Mouse (Mus musculus) urinary bladder, postnatal 10 days (tissue): ENCODE results near the gene Baz1a.
"Not testable (repeated sequence)": the region's sequence is repeated elsewhere in the genome, so short reads cannot be mapped to it uniquely, and the experiment has no call there.

ENCODE experiments used
- DNase-seq: peaks from one replicate; pipeline ENCODE4 v3.0.0; 2022; ENCODE audit warnings: low spot score

The Baz1a gene

DNA sequence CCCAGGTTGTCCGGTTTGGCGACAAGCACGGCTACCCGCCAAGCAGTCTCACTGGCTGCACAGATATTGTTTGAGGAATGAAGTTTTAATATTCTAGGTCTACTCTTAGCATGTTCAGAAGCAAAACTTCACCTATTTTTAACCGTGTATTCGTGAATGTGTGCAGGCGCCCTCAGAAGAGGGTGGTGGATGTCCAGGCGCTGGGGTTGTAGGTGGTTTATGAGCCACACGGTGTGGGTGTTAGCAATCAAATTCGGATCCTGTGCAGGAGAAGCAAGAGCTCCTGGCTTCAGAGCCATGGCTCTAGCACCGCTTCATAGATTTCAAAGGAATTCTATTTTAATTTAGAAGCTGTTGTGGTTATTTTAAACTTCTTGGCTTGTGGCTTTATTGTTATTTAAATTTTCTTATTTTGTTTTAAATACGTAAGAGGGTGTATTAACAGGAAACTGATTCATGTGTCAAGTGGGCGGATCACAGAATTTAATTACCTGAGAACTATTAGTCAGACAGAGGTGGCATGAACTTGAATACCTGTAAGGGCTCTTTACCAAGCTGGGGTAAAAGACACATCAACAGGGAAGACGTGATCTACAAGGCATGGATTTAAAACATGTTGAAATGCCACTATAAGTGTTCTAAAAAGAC lies 6.7 kb downstream of the Baz1a start:
- no peak for DNase-seq

GRCm38 (mm10) chr12:55006071-55006470 lies 8.1 kb downstream of the Baz1a start:
- no peak for DNase-seq

- DNase-seq, result no peak
These were observed 9.8 kb downstream of the Baz1a start for GRCm38 (mm10) chr12:55004396-55004795.

DNA sequence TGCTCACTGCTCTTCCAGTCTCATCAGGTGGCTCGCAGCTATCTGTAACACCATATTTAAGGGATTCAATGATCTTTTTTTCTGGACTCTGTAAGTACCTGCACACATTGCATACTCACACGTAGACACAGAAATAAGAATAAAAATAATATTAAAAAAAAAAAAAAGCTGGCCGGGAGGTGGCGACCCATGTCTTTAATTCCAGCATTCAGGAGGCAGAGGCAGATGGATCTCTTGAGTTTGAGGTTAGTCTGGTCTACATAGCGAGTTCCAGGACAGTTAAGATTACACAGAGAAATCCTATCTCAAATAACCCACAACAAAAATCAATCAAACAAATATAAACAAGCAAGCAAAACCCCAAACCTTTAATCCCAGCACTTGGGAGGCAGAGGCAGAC lies 10.3 kb downstream of the Baz1a start:
- DNase-seq, result no peak

DNA sequence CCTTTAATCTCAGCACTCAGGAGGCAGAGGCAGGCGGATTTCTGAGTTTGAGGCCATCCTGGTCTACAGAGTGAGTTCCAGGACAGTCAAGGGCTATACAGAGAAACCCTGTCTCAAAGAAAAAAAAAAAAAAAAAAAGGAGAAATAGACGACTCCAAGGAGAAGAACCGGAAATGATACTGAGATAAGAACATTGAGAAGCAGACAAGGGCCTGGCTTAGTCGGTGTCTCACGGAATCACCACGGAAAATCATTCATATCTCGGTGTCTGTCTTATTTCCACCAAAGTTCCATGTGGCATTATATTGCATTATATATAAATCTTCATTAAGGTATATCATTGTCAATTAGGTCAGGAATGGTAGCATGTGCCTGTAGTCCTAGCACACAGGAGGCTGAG lies 11.6 kb downstream of the Baz1a start:
- DNase-seq, result not testable (repeated sequence)

DNA sequence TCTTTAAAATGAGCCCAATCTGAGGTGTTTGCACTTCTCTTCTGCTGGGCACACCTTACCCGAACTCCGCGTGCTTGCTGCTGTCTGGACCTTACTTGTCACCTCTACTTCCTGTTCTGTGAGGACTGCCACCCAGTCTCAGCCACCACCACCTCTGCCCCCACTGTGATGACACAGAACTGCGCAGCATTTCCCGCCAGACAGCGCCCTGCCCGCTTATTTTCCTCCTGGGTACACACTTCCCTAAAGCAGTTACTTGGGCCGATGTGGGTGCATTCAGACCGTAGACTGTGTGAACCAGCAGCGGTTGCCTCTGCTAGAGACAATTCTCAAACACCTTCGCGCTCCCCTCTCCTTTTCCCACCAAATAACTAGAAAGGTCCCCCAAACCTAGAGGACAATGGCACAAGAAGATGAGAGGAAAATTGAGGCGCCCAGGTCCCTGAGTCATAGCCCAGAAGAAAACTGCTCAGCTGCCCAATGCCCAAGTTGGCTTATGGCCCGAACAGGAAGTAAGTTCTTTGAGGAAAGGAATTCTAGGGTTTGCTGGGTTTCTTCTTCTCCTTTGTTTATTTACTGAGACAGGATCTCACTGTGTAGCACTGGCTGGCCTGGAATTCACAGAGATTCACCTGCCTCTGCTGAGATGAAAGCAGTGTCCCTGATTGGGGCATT lies 15.0 kb downstream of the Baz1a start:
- no peak for DNase-seq

GRCm38 (mm10) chr12:54998411-54998810 lies 15.7 kb downstream of the Baz1a start:
- no peak for DNase-seq

- DNase-seq, result no peak
These were observed 17.1 kb downstream of the Baz1a start for GRCm38 (mm10) chr12:54996979-54997474.

DNA sequence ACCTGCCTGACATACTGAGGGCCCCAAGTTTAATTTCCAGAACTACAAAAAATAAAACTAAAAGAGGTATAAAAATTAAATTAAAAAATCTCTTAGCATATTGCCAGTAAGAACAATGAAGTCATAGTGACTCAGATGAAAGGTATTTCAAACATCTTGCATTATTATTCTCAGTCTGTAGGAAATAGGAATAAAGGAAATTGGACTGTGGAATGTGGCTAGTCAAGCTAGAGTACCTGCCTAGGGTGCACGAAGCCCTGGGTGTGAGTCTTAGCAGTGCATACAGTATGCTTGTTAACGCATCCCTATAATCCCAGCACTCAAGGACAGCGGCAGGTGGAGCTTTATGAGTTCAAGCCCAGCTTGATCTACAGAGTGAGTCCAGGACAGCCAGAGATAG lies 18.2 kb downstream of the Baz1a start:
- DNase-seq, result no peak

DNA sequence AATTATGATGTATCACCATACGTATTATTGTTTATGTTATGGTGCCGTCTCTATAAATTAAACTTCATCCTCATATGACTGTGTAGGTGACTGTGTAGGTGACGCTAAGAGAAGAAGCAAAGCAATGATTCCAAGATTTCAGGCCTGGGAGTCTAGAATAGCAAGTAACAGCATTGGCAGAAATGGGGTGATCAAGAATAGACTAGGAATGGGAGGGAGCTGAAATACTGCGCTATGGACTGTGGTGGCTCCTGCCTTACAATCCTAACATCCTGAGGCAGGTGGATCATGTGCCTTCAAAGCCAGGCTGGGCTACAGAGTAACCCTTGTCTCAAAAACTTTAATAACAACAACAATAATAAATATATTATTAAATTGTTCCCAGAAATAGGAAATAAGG lies 19.7 kb downstream of the Baz1a start:
- DNase-seq, result no peak

DNA sequence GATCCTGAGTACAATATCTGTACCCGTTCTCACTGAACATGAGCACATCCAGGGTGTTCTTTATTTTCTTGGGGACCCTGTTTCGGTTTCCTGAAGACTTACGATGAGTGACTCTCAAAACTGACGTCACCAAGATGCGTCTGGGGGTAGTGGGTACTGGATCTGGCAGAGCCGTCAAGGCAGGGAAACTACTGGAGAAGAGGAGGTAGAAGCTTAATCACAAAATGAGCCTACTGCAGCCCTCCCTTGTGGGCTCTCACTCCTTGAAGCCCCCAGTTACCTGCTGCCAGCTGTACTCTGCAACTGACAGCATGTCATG lies 20.1 kb downstream of the Baz1a start:
- no peak for DNase-seq

DNA sequence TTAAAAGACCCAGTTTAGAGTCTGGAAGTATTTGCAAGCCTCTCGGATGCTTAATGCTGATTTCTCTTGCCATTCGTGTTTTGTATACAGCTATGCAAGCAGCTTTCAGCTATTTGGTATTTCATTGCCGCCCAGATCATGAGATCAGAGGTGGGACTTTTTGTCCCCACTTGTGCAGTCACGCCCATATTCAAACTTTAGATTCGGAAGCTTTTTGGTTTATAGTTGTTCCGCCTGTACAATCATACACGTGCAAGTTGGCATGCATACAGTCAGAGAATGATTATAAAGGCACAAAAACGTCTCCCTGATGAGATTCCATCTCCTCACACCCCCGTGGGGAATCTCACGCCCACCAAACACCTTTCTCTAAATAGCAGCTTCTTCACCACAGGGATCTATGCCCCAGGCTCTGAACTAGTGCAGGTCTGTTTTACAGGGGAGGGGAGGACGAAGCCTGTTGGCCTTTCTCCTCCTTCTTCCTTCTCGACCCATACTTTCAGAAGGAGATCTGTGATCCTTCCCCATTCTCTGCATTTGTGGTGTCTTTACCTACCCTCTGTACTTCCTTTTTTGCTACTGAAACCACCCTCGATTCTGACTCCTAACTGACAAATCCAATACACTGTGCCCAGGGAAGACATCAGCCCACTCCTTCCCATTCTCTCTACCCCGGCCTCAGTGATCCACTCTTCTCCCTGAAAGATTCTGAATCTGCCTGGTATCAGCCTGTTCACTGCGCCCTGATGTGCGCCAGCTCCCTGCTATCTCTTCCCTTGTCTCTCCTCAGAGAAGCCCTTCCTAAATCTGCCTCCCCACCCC lies 20.7 kb downstream of the Baz1a start:
- DNase-seq, result no peak

GRCm38 (mm10) chr12:54992814-54993213 lies 21.3 kb downstream of the Baz1a start:
- DNase-seq, result no peak

DNA sequence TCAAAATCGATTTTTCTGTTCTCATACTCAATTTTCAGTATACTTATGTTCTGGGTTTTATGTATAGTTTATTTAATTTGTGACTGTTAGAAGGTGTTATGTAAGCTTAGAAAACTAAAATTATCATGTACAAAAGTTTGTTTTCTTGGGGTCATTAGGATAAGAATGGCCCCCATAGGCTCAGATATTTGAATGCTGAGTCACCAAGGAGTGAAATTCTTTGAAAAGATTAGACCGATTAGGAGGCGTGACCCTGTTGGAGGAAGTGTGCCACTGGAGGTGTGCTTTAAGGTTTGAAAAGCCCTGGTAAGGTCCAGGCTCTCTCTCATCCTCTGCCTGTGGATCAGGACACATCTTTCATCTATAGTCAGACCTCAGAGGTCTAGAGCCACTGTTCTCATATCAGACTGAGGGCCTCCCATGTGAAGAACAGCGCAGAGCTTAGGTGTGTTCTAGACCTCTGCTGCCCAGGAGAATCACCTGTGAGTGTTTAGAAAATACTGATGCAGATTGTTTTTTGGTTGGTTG lies 25.8 kb downstream of the Baz1a start:
- no peak for DNase-seq

DNA sequence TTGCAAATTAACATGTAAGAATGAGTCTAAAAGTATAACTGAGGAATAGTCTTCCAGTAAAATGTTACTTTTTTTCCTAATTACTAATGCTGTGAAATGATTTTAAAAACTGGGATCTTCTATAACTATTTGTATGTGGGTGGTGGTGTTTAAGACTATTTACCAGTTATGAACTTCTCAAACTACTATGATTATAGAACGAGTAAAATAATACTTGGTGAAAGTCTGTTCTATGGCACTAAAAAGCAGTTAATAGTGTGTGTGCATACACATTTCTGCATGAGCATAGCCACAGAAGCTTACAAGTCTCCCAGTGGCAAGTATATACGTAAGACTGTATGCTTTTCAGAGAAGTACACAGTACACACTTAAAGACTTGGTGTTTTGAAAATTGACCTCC lies 27.0 kb downstream of the Baz1a start:
- DNase-seq, result no peak

GRCm38 (mm10) chr12:54986052-54986717 lies 28.0 kb downstream of the Baz1a start, which contains the start of gene Gm20403:
Gene Gm20403 (minus strand): TSS chr12:54986529.
- DNase-seq, result no peak

DNA sequence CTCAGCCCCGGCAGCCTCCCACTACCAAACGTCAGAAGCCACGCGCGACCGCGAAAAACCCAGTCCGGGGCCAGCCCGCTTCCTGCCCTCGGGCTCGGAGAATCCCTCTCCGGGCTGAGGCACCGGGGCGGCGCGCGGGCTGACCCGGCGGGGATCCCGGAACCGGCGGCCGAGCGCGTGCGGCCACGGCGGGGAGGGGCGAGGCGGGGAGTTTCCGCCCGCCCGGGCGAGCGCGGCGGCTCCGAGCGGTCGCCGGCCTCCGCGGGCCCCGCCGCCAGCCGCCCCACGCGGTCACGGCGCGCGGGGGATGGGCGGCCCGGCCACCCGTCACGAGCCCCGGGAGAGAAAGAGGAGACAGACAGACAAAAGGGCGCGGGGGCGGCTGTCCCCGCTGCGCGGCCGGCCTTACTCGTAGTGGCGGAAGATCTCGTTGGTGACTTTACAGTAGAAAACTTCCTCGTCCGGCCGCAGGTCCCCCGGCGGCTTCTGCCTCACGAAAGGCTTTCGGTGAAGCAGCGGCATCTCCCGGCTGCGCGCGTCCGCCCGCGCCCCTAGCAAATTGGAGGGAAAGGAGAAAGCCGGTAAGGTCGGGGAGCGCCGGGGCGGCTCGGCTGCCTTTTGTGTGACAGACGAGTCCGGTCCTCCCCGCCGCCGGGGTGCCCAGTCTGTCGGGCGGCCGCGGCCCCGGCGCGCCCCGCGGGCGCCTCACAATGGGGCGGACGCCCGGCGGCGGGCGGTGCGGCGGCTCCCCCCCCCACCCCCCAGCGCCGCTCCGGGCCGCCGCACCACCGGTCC lies 28.7 kb downstream of the Baz1a start:
- peak; percentile 15 for DNase-seq

DNA sequence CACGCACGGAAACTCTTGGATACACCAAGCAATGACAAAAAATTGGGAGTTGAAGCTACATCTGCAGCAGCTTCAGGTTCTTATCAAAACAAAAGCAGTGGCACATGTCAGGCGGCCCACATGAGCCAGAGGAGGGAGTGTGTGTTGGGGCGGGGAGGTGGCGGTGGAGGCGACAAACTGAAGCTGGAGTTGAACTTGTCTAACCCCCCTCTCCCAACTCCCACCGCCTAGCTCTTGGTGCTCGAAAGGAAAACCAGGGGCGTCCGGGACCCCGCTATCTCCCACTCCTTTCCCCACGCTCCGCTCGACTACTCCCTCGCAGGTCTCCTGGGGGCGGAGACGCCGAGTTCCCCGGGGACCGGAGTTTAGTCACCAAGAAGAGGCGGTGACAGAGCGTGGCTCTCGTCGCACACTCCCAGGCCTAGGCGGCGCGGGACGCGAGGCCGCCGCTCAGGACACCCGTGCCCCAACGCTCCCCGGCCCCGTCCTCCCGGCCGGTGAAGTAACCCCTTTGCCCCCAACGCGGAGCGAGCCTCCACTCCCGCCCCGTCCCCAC lies 29.4 kb downstream of the Baz1a start:
- no peak for DNase-seq

DNA sequence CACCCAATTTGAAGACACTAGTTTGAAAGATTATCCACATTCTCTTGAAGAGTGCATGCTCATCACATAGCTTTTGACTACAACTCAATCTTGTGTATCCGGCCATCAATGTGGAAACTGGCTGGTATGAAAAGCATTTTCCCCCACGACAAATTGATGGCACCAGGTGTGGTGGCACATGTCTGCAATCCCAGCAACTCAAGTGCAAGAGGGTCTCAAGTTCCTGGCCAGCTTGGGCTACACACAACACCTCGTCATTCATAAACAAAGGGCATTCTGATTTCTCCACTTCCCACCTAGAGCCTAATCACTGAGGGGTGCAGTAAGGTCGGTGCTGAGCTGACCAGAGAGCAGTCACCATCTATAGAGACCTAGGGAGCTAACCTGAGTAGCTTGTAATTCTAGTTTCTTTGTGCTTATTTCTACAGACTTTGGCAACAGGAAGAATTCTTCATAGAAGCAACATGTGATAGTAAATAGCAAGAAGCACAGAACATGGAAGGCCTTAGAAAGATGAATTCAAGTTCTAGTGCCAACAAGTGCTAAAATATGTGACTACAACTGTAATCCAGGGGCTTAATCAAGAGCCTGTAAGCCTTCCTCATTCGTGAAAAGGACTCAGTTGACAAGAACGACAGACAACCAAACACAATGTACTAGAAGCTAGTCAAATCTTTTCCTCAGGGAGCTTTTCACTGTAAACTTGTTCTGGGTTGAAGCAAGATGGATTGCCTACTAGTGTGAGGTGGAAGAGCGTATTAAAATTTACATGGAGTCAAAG lies 31.0 kb downstream of the Baz1a start:
- DNase-seq, result no peak

DNA sequence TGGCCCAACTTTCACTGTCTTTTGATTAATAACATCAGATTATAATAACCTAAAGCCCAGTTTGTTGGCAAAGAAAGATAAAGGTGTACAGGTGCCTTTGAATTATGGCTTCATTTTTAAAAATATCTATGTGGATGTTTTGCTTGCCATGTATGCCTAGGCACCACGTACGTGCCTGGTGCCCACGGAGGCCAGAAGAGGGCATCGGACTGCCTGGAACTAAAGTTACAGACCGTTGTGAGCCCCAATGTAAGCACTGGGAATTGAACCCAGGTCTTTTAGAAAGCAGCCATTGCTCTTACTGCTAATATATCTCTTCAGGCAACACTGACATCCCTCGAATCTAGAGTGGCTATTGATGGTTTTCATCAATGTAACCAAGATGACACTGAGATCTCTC lies 32.2 kb downstream of the Baz1a start:
- DNase-seq, result no peak
